Mouse (Mus musculus) cortical plate, adult 2 months (tissue): ENCODE results near the gene Pkib.

Experiments
- CTCF ChIP-seq: fragments of 200-500 bp; IDR thresholded peaks from 2 replicates; pipeline ENCODE4 v1.5.1; 2011; ENCODE audit warnings: mild to moderate bottlenecking, control low read depth, low read length; ENCODE audit not compliant: insufficient read depth; ENCODE audit errors: extremely low read depth
- POLR2A ChIP-seq: fragments of 200-500 bp; IDR thresholded peaks from 2 replicates; pipeline ENCODE4 v1.6.1; 2011; ENCODE audit warnings: mild to moderate bottlenecking, low read length, control low read depth; ENCODE audit not compliant: insufficient read depth; ENCODE audit errors: extremely low read depth

DNA sequence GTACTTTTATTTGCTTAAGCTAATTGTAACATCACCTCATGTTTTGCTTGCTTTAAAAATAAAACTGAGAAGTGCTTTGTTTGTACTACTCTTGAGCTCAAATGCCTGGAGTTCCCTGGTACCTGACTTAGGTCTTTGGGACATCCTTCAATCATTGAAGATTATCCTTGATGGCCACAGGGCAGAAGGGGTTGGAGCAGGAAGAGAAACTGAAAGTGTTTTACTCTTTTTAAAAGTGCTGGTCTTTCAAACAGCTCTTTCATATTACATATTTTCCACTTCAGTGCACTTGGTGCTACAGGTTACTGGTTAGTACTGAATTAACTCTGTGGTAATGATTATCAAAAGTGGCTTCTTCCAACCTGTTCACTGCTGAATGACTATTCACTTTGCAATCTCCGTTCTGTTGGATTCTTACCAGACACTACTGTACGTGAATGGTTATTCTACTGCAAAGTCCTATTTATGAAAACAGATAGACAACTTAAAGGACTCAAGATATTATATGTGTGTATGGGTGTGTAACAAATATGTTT is 123.5 kb downstream of the Pkib start:
- TF ChIP-seq CTCF (no peak), POLR2A (no peak)
